Mouse (Mus musculus) lung, postnatal 0 days (tissue): ENCODE measurements around the gene Zc3h13.

Source experiments
- CTCF ChIP-seq: IDR thresholded peaks from 2 replicates; pipeline ENCODE4 v1.5.1; 2016; ENCODE audit warnings: antibody characterized with exemption, mild to moderate bottlenecking
- EP300 ChIP-seq: IDR thresholded peaks from 2 replicates; pipeline ENCODE4 v1.6.1; 2016; ENCODE audit warnings: antibody characterized with exemption, mild to moderate bottlenecking, control low read depth

DNA sequence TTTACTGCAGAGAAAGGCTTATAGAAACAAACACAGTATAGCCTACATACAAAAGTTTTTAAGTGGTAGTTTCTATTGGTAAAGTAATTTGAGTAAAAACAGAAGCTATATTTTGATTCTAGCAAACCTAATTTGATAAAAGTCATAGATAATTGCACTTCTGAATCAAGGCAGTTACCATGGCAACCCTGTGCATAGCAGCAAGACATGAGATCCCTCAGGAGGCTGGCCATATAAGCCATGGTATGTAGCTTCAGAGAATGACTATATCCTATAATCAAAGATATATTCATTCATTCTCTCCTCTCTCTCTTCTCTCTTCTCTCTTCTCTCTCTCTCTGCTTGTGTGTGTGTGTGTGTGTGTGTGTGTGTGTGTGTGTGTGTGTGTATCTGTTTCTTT, 23.7 kb downstream of the Zc3h13 start:
- TF ChIP-seq CTCF (no peak), EP300 (no peak)
